Mouse (Mus musculus) erythroblast, adult 5-6 weeks (primary cell): ENCODE measurements around the gene Ccnl1. TPM values are rescaled to one million over a fixed set of nuclear protein-coding genes. Genes with fewer than 3 reads are reported as not detected.

Source experiments
- ATAC-seq: replicated peaks from 2 replicates; pipeline ENCODE4 v1.8.0; 2016; ENCODE audit warnings: moderate number of reproducible peaks, mild to moderate bottlenecking, moderate TSS enrichment, inconsistent platforms; ENCODE audit not compliant: poor library complexity, low FRiP score, severe bottlenecking
- total RNA-seq, 2 experiments: library from RNA; stranded (forward) in 1 of 2; stranded (reverse) in 1 of 2; fragments of 150-400 nt in 1 of 2; fragments of 200-764, 138-1000 nt in 1 of 2; gene quantifications; 2 replicates each; pipeline versions ENCODE4 v1.2.3 to v1.2.4; 2015 to 2017; ENCODE audit warnings: low replicate concordance in 2 of 2

Gene Ccnl1
- total RNA-seq, 2 experiments from 2014 or later, result 84.4 to 102 TPM

- ATAC-seq, result no peak
Measured at GRCm38 (mm10) chr3:65960291-65960945, 2.4 kb upstream of the Ccnl1 start.

- ATAC-seq, result no peak
Measured at GRCm38 (mm10) chr3:65959416-65960001, 1.5 kb upstream of the Ccnl1 start.

- ATAC-seq, result no peak
Measured at GRCm38 (mm10) chr3:65958840-65959185, 764 bp upstream of the Ccnl1 start.

DNA sequence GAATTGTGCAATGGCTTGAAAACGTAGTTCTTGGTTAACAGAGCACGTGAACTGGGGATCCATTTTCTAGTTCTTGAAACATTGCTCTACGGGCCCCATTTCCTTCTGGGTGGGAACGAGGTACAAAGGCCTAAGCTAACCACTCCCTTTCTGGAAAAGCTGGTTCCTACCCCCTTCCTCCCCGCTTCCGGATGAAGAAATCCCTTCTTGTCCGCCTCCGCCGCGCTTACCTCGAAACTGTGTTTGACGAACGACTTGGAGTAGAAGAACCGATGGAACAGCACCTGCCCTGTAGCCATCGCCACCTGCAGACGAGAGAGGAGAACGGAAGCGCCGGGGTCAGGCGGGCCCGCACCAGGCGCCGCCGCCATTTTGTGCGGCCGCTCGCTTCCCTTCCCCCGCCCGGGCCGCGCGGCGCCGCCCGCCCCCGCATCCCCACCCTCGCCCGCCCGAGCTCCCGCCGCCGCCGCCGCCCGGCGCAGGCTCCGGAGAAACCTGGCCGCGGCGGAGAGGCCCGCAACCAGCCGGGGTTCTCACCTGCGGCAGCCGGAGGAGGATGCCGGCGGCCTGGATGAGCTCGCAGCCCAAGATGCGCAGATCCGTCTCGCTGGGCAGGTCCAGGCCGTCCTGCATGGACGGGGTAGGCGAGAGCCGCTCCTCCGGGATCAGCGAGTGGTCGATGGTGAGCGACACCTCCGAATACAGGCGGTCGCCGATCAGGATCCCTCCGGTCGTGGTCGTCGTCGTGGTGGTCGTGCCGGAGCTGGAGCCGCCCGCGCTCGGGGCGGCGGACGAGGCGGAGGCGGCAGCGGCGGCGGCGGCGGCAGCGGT is 563 bp downstream of the Ccnl1 start:
- peak; percentile 75 for ATAC-seq

GRCm38 (mm10) chr3:65954499-65955391 is 3.3 kb downstream of the Ccnl1 start:
- no peak for ATAC-seq

DNA sequence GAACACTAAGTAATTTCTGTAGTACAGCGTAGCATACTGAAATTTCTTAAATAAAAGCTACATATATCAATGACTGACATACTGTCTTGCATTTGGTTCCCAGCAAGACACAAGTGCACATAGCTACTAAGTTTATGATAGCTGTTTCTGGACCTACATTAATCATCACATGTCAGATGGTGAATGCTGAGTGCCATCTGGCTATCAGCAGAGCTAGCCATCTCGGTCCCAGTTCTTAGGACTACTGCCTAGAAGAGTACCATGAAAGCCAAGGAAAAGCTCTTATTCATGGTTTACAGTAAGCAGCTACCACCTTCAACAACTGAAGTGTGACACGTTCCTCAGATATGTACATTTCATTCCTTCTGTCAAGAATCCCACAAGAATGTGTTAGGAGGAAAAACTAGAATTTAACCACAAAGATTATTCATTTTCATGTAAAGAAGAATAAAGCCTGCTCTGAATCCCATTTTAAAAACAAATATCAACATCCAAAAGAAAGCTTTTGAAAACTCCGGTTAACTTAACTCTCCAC is 7.2 kb downstream of the Ccnl1 start:
- no peak for ATAC-seq

- no peak for ATAC-seq
Measured at GRCm38 (mm10) chr3:65950304-65950703, 7.7 kb downstream of the Ccnl1 start.

- ATAC-seq, result no peak
Measured at GRCm38 (mm10) chr3:65945277-65945932, 12.6 kb downstream of the Ccnl1 start.

DNA sequence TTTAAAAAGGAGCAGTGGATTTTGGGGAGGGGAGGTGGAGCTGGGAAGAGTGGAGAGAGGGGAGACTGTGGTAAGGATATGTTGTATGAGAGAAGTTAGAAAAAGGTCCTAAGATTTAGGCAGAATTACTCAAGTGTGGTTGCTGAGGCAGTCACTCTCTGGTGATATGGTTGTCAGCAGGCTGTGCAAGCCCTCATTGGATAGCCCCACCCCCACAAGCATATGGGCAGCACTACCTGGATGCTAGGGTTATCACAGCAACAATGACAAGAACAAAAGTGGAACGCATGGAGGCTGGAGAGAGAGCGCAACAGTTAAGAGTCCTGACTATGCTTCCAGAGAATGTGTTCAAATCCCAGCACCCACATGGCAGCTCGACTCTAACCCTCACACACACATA is 13.3 kb downstream of the Ccnl1 start:
- ATAC-seq, result no peak

GRCm38 (mm10) chr3:65943453-65943852 is 14.6 kb downstream of the Ccnl1 start:
- ATAC-seq, result no peak

- no peak for ATAC-seq
Measured at GRCm38 (mm10) chr3:65941052-65941451, 17.0 kb downstream of the Ccnl1 start.

DNA sequence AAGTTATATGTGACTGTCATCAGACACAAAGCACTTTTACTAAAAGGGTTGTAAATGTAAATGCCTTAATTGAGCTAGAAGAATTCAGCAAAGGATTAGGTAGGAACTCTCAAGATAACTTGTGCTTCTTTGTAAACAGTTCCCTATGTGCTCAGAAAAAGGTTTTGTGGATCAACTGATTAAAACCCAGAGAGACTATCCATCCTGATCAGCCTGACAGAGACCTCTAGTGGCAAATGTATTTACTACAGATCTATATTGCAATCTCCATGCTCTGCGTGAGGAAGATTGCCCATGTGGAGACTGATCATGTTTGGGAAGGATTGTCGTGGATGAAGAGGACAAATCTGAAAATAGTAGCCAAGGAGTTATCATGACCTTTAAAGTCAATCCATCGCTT is 19.8 kb downstream of the Ccnl1 start:
- peak; percentile 67; the same call in 1 of the 2 replicates for ATAC-seq

DNA sequence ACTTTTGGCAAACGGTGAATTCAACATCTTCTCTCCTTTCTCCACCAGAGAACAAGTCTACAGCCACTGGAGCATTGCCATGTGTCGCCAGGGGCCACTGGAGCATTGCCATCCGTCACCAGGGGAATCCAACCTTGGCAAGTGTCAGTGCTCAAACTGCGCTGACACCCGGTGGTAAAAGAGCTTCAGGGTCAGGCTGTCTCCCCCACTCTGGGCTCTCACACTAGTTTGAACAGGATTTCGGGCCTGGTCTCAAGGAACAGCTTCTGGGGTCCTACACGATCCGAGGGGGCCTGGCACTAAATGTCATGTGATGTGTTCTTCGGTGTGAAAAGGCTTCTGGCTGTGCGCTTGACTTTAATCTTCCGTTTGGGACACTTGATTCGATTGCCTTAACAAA is 21.7 kb downstream of the Ccnl1 start:
- no peak for ATAC-seq

DNA sequence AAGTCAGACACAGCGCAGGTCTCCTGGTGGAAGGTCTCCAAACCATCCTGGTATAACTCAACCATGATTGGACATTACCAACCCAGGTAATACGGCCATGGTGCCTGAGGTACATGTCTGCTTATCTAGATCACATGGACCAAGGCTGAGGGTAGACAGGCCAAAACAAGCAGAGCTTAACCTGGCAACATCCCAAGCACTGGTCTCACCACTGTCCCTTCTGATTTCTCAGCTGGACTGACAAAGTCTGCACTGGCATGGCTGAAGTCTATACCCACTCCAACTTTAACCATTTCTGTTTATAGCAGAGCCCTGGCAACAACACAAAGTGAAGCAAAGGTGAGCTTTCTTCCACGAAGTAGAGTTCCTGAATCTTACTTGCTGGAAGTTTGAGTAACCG is 22.9 kb downstream of the Ccnl1 start:
- ATAC-seq, result no peak

DNA sequence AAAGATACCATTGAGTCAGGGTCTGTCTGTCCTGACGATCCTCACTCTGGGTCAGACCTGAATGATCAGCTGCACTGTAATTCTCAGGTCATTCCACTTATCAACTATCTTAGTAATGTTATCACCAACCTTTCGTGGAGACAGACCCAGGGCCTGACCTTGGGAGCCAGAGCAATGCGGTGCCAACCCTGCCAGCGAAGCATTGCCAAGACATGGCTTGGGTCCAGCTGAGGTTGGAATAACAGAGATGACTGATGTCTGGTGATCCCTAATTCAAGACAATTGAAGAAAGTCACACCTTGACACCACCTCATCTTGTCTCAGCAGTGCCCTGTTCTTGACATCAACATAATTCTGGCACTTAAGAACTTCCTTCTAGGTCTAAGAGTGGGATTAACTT is 24.3 kb downstream of the Ccnl1 start:
- no peak for ATAC-seq

DNA sequence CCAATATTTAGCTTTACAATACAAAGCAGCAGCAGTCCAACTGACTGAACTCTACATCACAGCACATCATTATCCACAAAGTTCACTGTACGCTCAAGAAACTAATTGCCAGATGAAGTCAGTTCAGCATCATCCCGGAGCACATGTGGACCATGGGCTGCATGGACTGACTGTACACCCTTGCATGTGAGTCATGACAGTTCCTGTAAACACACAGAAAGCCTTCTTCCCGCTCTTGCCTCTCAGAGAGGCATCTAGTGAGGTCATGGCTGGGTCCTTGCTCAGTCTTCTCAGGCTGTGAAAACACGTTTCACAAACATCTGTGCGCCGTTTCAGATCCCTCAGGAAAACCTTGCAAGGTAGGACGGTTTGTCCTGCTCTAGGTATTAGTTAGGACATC is 26.5 kb downstream of the Ccnl1 start:
- ATAC-seq, result no peak

DNA sequence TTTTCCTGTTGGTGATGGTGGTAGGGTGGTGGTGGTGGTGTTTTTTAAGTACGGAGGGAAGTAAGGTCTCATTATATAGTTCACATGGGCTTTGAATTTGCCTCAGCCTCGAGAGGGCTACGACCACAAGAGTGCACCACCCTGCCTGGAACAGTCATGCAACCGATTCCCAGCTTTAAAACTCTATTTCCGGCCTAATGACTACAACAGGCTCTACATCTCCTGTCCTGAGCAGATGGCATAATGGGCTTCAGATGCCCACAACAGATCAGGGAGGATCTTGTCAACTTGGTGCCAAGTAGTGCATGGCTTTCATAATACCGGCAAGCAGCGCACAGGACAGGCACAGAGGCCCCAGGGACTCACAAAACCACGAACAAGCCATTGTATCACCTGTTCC is 27.4 kb downstream of the Ccnl1 start:
- ATAC-seq, result no peak

DNA sequence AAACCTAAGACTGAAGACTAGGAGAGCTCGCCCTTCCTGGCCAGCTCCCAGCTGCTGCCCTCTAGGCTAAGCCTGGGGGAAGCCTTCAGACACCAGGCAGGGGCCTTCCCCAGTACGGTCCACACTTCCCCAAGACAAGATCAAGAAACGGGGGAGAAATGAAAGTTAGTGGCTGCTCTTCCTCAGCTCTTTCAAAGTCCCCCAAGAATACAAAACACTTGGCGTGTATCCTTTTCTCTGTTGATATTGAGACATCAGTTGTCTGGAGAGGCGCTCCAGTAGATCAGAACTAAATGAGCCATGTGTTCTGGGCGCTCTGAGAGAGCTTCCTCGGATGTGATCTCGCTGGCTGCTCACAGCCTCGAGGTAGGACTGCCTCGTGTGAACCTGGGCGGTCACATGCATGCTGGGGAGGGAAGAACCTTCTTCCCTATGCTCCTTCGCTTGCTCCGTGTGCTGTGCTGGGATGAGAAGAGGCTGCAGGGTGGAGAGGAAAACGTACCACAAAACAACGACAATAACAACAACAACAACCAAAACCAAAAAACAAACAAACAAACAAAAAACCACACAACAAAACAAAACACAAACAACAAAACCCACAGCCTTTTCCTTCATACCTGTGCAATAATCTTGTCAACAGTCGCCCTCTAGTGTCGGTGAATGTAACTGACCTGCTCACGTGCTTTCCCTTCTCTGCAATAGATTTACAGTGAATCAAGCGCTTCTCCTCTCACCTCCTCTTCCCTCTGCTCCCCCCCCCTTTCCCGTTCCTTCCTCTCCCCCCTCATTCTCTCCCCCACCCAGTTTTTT is 28.0 kb downstream of the Ccnl1 start:
- ATAC-seq, result peak; percentile 76
